Mouse (Mus musculus): Measurements from ENCODE around the gene Epn2.

DNA sequence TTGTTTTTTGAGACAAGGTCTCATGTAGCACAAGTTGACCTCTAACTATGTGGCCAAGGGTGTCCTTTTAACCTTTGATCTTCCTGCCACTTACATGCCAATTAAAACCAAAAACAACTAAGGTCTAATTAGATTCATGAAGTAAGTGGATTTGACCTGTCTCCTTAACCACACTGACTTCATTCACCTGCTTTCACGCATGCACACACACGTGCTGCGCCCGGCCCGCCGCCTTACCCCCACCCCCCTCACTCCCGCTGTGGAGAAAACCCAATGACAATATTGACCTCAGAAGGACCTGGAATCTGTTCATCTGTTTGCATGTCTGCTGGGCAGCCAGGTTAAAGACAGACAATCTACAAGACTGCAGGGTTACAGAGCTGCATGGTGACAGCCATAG lies 38.8 kb downstream of the Epn2 start:
- TF ChIP-seq CTCF (IDR thresholded peaks at IDR 0.05; ENCODE audit: low read depth, low read length) (no peak), POLR2A (IDR thresholded peaks at IDR 0.05; ENCODE audit: borderline replicate concordance, low read depth, low read length) (no peak)

Measured in bone marrow macrophage, adult 2 months (primary cell).